Mouse (Mus musculus) liver, adult 2 months (tissue): ENCODE data around the gene Mapre1.
"Not testable (repeated sequence)": the region's sequence is repeated elsewhere in the genome, so short reads cannot be mapped to it uniquely, and the experiment has no call there.

Experiments used
- CTCF ChIP-seq: fragments of 200-500 bp; IDR thresholded peaks from 2 replicates; pipeline ENCODE4 v1.5.1; 2011; ENCODE audit warnings: low read depth, low read length, control low read depth
- POLR2A ChIP-seq: fragments of 200-500 bp; IDR thresholded peaks from 2 replicates; pipeline ENCODE4 v1.6.1; 2011; ENCODE audit warnings: low read length, control low read depth; ENCODE audit not compliant: insufficient read depth; ENCODE audit errors: extremely low read depth

GRCm38 (mm10) chr2:153717861-153718260 lies 23.2 kb upstream of the Mapre1 start:
- TF ChIP-seq CTCF, POLR2A: not testable (repeated sequence)
